Mouse (Mus musculus): ENCODE data around the gene Prkab1. TPM values are rescaled to one million over a fixed set of nuclear protein-coding genes. Genes with fewer than 3 reads are reported as not detected.

Prkab1 gene
- polyA plus RNA-seq, 1 experiment = 26.7 TPM

GRCm38 (mm10) chr5:115976446-115976845 lies 47.9 kb downstream of the Prkab1 start:
- H3K4me1 ChIP-seq (ENCODE audit: control insufficient read depth, insufficient read depth, low read length) = peaks cover 15% of the 10 kb centered on the region
- TF ChIP-seq POLR2A (IDR thresholded peaks at IDR 0.05; ENCODE audit: borderline replicate concordance, low read depth, low read length) = no peak
- H3K4me3 ChIP-seq (ENCODE audit: insufficient read depth, low read length) = no peak overlapping the region
- H3K27ac ChIP-seq (ENCODE audit: insufficient read depth, low read depth, low read length) = no peak overlapping the region

GRCm38 (mm10) chr5:115975672-115976071 lies 48.6 kb downstream of the Prkab1 start:
- Histone ChIP-seq H3K4me1 (ENCODE audit: control insufficient read depth, insufficient read depth, low read length) (peaks cover 15% of the 10 kb centered on the region), H3K4me3 (ENCODE audit: insufficient read depth, low read length) (no peak overlapping the region), H3K27ac (ENCODE audit: insufficient read depth, low read depth, low read length) (no peak overlapping the region)
- no peak for TF ChIP-seq CTCF (IDR thresholded peaks at IDR 0.05; ENCODE audit: low read depth, low read length)
- TF ChIP-seq POLR2A (IDR thresholded peaks at IDR 0.05; ENCODE audit: borderline replicate concordance, low read depth, low read length) = no peak

- TF ChIP-seq POLR2A (IDR thresholded peaks at IDR 0.05; ENCODE audit: borderline replicate concordance, low read depth, low read length) (no peak), CTCF (IDR thresholded peaks at IDR 0.05; ENCODE audit: low read depth, low read length) (no peak)
- H3K4me1 ChIP-seq (ENCODE audit: control insufficient read depth, insufficient read depth, low read length) = no peaks in the 10 kb centered on the region
- no peak overlapping the region for H3K4me3 ChIP-seq (ENCODE audit: insufficient read depth, low read length)
- no peak overlapping the region for H3K27ac ChIP-seq (ENCODE audit: insufficient read depth, low read depth, low read length)
Measured at GRCm38 (mm10) chr5:115971236-115971635, 53.1 kb downstream of the Prkab1 start.

Other genes starting within 250 kb of the Prkab1 start
- gene Cit, start 179.2 kb downstream of the Prkab1 start, polyA plus RNA-seq (2012; ENCODE audit: insufficient read depth, insufficient read length, missing spikeins) = 10.6 and 12.5 TPM in 2 replicates
- not detected in 2 replicates for gene Tmem233, start 58.7 kb upstream of the Prkab1 start, polyA plus RNA-seq (2012; ENCODE audit: insufficient read depth, insufficient read length, missing spikeins)